ENCODE assay signal across 17 mouse cellular contexts in genomic region chr6:55002438-55002837, GRCm38 (mm10).
"Had no signal": no experiment of that assay in that cellular context is flagged by ENCODE, and none has a peak within 500 bp of the region (broad histone marks: within the 10 kb centered on the region; RNA-seq: fewer than 3 reads in every experiment).

No protein-coding gene starts in this region.

- ATAC-seq: liver, postnatal 0 days; midbrain, embryonic 13.5 days; midbrain, embryonic 15.5 days had no signal

- H3K27me3 ChIP-seq: liver, embryonic 15.5 days; lung, embryonic 15.5 days; midbrain, embryonic 13.5 days; midbrain, embryonic 15.5 days; neural tube, embryonic 12.5 days; stomach, embryonic 15.5 days had no signal

- H3K9ac ChIP-seq: liver, embryonic 13.5 days; liver, embryonic 15.5 days; liver, postnatal 0 days; lung, embryonic 15.5 days; midbrain, embryonic 13.5 days; midbrain, embryonic 15.5 days; neural tube, embryonic 12.5 days; stomach, embryonic 15.5 days had no signal

- H3K4me1 ChIP-seq: liver, embryonic 13.5 days; liver, embryonic 15.5 days; lung, embryonic 15.5 days; midbrain, embryonic 13.5 days; midbrain, embryonic 15.5 days; neural tube, embryonic 12.5 days; stomach, embryonic 15.5 days had no signal

- H3K9me3 ChIP-seq: liver, embryonic 13.5 days; liver, embryonic 15.5 days; lung, embryonic 15.5 days; megakaryocyte, embryonic 14.5 days; midbrain, embryonic 13.5 days; midbrain, embryonic 15.5 days; neural tube, embryonic 12.5 days; stomach, embryonic 15.5 days had no signal

- H3K4me2 ChIP-seq: liver, embryonic 11.5 days; liver, embryonic 13.5 days; liver, embryonic 15.5 days; lung, embryonic 15.5 days; midbrain, embryonic 11.5 days; midbrain, embryonic 13.5 days; midbrain, embryonic 15.5 days; neural tube, embryonic 12.5 days; stomach, embryonic 15.5 days had no signal

- H3K27ac ChIP-seq: liver, embryonic 13.5 days; liver, embryonic 15.5 days; lung, embryonic 15.5 days; macrophage; midbrain, embryonic 13.5 days; midbrain, embryonic 15.5 days; neural tube, embryonic 12.5 days; stomach, embryonic 15.5 days; stomach, postnatal 0 days had no signal

- DNase-seq: liver, embryonic 13.5 days; liver, postnatal 0 days; right cerebral cortex, postnatal 14 days; thymus, adult 2 months; thymus, postnatal 25 days; thymus, postnatal 4 days had no signal

- H3K36me3 ChIP-seq: liver, embryonic 13.5 days; liver, embryonic 15.5 days; lung, embryonic 15.5 days; midbrain, embryonic 13.5 days; midbrain, embryonic 15.5 days; neural tube, embryonic 12.5 days; stomach, embryonic 15.5 days had no signal

- H3K4me3 ChIP-seq: liver, embryonic 13.5 days; liver, embryonic 15.5 days; lung, embryonic 15.5 days; megakaryocyte, embryonic 14.5 days; midbrain, embryonic 13.5 days; midbrain, embryonic 15.5 days; neural tube, embryonic 12.5 days; stomach, embryonic 15.5 days had no signal
